Mouse (Mus musculus): ENCODE data around the gene Apoc2.
A peak's percentile ranks its signal among the peaks of the same experiment; 100 is the strongest.

Gene Apoc2

GRCm38 (mm10) chr7:19676662-19677061 is 1.1 kb downstream of the Apoc2 start:
- DNase-seq, result no peak

- no peak for DNase-seq
These were observed 1.9 kb downstream of the Apoc2 start for GRCm38 (mm10) chr7:19675824-19676223.

- DNase-seq, result no peak
These were observed 4.5 kb downstream of the Apoc2 start for GRCm38 (mm10) chr7:19673083-19673699.

GRCm38 (mm10) chr7:19671511-19671910 is 6.2 kb downstream of the Apoc2 start:
- no peak for DNase-seq

- DNase-seq, result peak; percentile 94
These were observed 8.6 kb downstream of the Apoc2 start for GRCm38 (mm10) chr7:19668947-19669721.

- no peak for DNase-seq
These were observed 10.3 kb downstream of the Apoc2 start for GRCm38 (mm10) chr7:19667434-19667833.

GRCm38 (mm10) chr7:19666750-19667149 is 11.0 kb downstream of the Apoc2 start:
- DNase-seq, result no peak

GRCm38 (mm10) chr7:19664955-19665841 is 12.5 kb downstream of the Apoc2 start, which contains the start of gene Clptm1:
Gene Clptm1 (minus strand): TSS chr7:19665033.
- peak; percentile 98 for DNase-seq

- no peak for DNase-seq
These were observed 13.2 kb downstream of the Apoc2 start for GRCm38 (mm10) chr7:19664455-19664954.

GRCm38 (mm10) chr7:19663940-19664339 is 13.8 kb downstream of the Apoc2 start:
- DNase-seq, result no peak

- no peak for DNase-seq
These were observed 25.1 kb downstream of the Apoc2 start for GRCm38 (mm10) chr7:19652614-19653013.

GRCm38 (mm10) chr7:19651063-19651786 is 26.5 kb downstream of the Apoc2 start:
- no peak for DNase-seq

- no peak for DNase-seq
These were observed 36.5 kb downstream of the Apoc2 start for GRCm38 (mm10) chr7:19641223-19641622.

- DNase-seq, result no peak
These were observed 42.5 kb downstream of the Apoc2 start for GRCm38 (mm10) chr7:19635074-19635827.

GRCm38 (mm10) chr7:19634591-19634990 is 43.1 kb downstream of the Apoc2 start:
- no peak for DNase-seq

- DNase-seq, result no peak
These were observed 43.9 kb downstream of the Apoc2 start for GRCm38 (mm10) chr7:19633855-19634254.

- DNase-seq, result no peak
These were observed 44.5 kb downstream of the Apoc2 start for GRCm38 (mm10) chr7:19633197-19633596.

GRCm38 (mm10) chr7:19632720-19633119 is 45.0 kb downstream of the Apoc2 start:
- DNase-seq, result no peak

GRCm38 (mm10) chr7:19632275-19632674 is 45.5 kb downstream of the Apoc2 start:
- DNase-seq, result no peak

GRCm38 (mm10) chr7:19629361-19629734 is 48.4 kb downstream of the Apoc2 start, which contains the start of gene Relb:
Gene Relb (minus strand): TSS chr7:19629438.
- DNase-seq, result peak; percentile 96

- peak; percentile 93 for DNase-seq
These were observed 49.0 kb downstream of the Apoc2 start for GRCm38 (mm10) chr7:19628536-19629360.

All from embryo, embryonic 11 days (tissue).